Mouse (Mus musculus) limb, embryonic 14.5 days (tissue): Measurements from ENCODE around the gene Trp63. TPM values are rescaled to one million over a fixed set of nuclear protein-coding genes. Genes with fewer than 3 reads are reported as not detected.

Experiments
- ATAC-seq: fragments of 200-750 bp; cut with Nextera tagmentation; 2 replicates; pipeline ENCODE4 v1.8.0; 2017; ENCODE audit warnings: low read depth, moderate number of reproducible peaks, moderate TSS enrichment; ENCODE audit not compliant: low FRiP score
- DNase-seq: peaks from one replicate; pipeline ENCODE4 v3.0.0-alpha.2; 2015; ENCODE audit warnings: low spot score
- H3K27ac ChIP-seq: fragments of 300-500 bp; sonication (generic); replicated peaks from 2 replicates; pipeline ENCODE4 v1.5.1; 2014; ENCODE audit warnings: low read depth, mild to moderate bottlenecking, low read length, moderate library complexity, mixed read lengths
- H3K27me3 ChIP-seq: fragments of 300-500 bp; sonication (generic); 2 replicates; pipeline ENCODE4 v1.6.1; 2014; ENCODE audit warnings: low read length, mixed read lengths; ENCODE audit not compliant: control insufficient read depth, insufficient read depth
- H3K36me3 ChIP-seq: fragments of 300-500 bp; sonication (generic); 2 replicates; pipeline ENCODE4 v1.6.1; 2014; ENCODE audit warnings: mild to moderate bottlenecking, low read length, moderate library complexity, mixed read lengths; ENCODE audit not compliant: control insufficient read depth, insufficient read depth
- H3K4me1 ChIP-seq: fragments of 300-500 bp; sonication (generic); 2 replicates; pipeline ENCODE4 v1.6.1; 2014; ENCODE audit warnings: antibody characterized with exemption, low read length, mixed read lengths; ENCODE audit not compliant: control insufficient read depth, insufficient read depth
- H3K4me2 ChIP-seq: fragments of 300-500 bp; sonication (generic); replicated peaks from 2 replicates; pipeline ENCODE4 v1.6.1; 2014; ENCODE audit warnings: low read depth, mild to moderate bottlenecking, low read length, moderate library complexity; ENCODE audit not compliant: severe bottlenecking
- H3K4me3 ChIP-seq: fragments of 300-500 bp; sonication (generic); replicated peaks from 2 replicates; pipeline ENCODE4 v1.5.1; 2014; ENCODE audit warnings: low read length
- H3K9ac ChIP-seq: fragments of 300-500 bp; sonication (generic); 2 replicates; pipeline ENCODE4 v1.6.1; 2014; ENCODE audit warnings: mild to moderate bottlenecking, low read depth, low read length, moderate library complexity; ENCODE audit not compliant: severe bottlenecking
- H3K9me3 ChIP-seq: fragments of 300-500 bp; sonication (generic); 2 replicates; pipeline ENCODE4 v1.6.1; 2016; ENCODE audit warnings: low read length; ENCODE audit not compliant: control insufficient read depth
- POLR2A ChIP-seq: fragments of 200-500 bp; IDR thresholded peaks from 2 replicates; pipeline ENCODE4 v1.8.0; 2012; ENCODE audit warnings: inconsistent platforms, mild to moderate bottlenecking, moderate library complexity, borderline replicate concordance; ENCODE audit not compliant: insufficient read depth, insufficient read length; ENCODE audit errors: extremely low read depth
- WGBS: fragments of 180-500 bp; shearing (Covaris S2); extraction: QIAGEN DNeasy Blood & Tissue Kit; methylation state at CpG from one replicate; pipeline ENCODE4 v1.1.7; 2014; 5-methylcytosine and 5-hydroxymethylcytosine counted together
- polyA plus RNA-seq, 2 experiments: library from polyadenylated mRNA; depleted of rRNA in 1 of 2; stranded (reverse) in 1 of 2; unstranded in 1 of 2; fragments of >200 nt; fragmentation: Nextera tagmentation in 1 of 2; extraction: Ambion mirVana in 1 of 2; gene quantifications; 2 replicates each; pipeline versions ENCODE4 v1.2.1 to v1.2.3; 2012 to 2014

Trp63 gene
- polyA plus RNA-seq, 2 experiments = 27.6 to 58.6 TPM

GRCm38 (mm10) chr16:25846611-25847010, 163.0 kb downstream of the Trp63 start:
- WGBS = 94% methylated on average over 5 of the region's 5 CpGs
- DNase-seq = no peak
- ATAC-seq = no peak
- Histone ChIP-seq H3K9ac (no peak overlapping the region), H3K4me1 (peaks cover 6% of the 10 kb centered on the region; the same call in 1 of the 2 replicates), H3K9me3 (no peaks in the 10 kb centered on the region), H3K27ac (no peak overlapping the region), H3K4me3 (no peak overlapping the region), H3K4me2 (no peak overlapping the region), H3K27me3 (no peaks in the 10 kb centered on the region), H3K36me3 (no peaks in the 10 kb centered on the region)
- TF ChIP-seq POLR2A = no peak

GRCm38 (mm10) chr16:25848474-25848873, 164.9 kb downstream of the Trp63 start:
- Histone ChIP-seq H3K9me3 (no peaks in the 10 kb centered on the region), H3K27ac (no peak overlapping the region), H3K36me3 (no peaks in the 10 kb centered on the region), H3K4me1 (peaks cover 6% of the 10 kb centered on the region; the same call in 1 of the 2 replicates), H3K27me3 (no peaks in the 10 kb centered on the region), H3K4me3 (no peak overlapping the region), H3K4me2 (no peak overlapping the region), H3K9ac (no peak overlapping the region)
- 55% methylated on average over 2 of the region's 2 CpGs for WGBS
- no peak for TF ChIP-seq POLR2A
- DNase-seq (no peak), ATAC-seq (no peak)

GRCm38 (mm10) chr16:25849593-25850464, 166.3 kb downstream of the Trp63 start:
- TF ChIP-seq POLR2A = no peak
- no peak overlapping the region for H3K9ac ChIP-seq
- H3K4me3 ChIP-seq = no peak overlapping the region
- H3K36me3 ChIP-seq = no peaks in the 10 kb centered on the region
- no peaks in the 10 kb centered on the region for H3K27me3 ChIP-seq
- WGBS = 53% methylated on average over 13 of the region's 13 CpGs
- no peak overlapping the region for H3K4me2 ChIP-seq
- no peaks in the 10 kb centered on the region for H3K9me3 ChIP-seq
- ATAC-seq (no peak), DNase-seq (no peak)
- H3K27ac ChIP-seq = no peak overlapping the region
- peaks cover 6% of the 10 kb centered on the region; the same call in 1 of the 2 replicates for H3K4me1 ChIP-seq

- ATAC-seq (no peak), DNase-seq (no peak)
- Histone ChIP-seq H3K4me3 (no peak overlapping the region), H3K4me1 (peaks cover 4% of the 10 kb centered on the region; the same call in 1 of the 2 replicates), H3K9ac (no peak overlapping the region), H3K27me3 (no peaks in the 10 kb centered on the region), H3K27ac (no peak overlapping the region), H3K4me2 (no peak overlapping the region), H3K9me3 (no peaks in the 10 kb centered on the region), H3K36me3 (no peaks in the 10 kb centered on the region)
- WGBS = 78% methylated on average over 8 of the region's 8 CpGs
- no peak for TF ChIP-seq POLR2A
Measured at GRCm38 (mm10) chr16:25860731-25861505, 177.4 kb downstream of the Trp63 start.

- ATAC-seq = no peak
- Histone ChIP-seq H3K9me3 (no peaks in the 10 kb centered on the region), H3K4me3 (no peak overlapping the region), H3K4me2 (no peak overlapping the region), H3K4me1 (peaks cover 5% of the 10 kb centered on the region; the same call in 1 of the 2 replicates), H3K36me3 (no peaks in the 10 kb centered on the region), H3K27ac (no peak overlapping the region), H3K9ac (no peak overlapping the region), H3K27me3 (no peaks in the 10 kb centered on the region)
- no peak for TF ChIP-seq POLR2A
- 35% methylated on average over 7 of the region's 7 CpGs for WGBS
- DNase-seq = peak; percentile 38
Measured at GRCm38 (mm10) chr16:25865096-25865869, 181.7 kb downstream of the Trp63 start.
